Mouse (Mus musculus) kidney, adult 2 months (tissue): ENCODE data around the gene Foxo1. TPM values are rescaled to one million over a fixed set of nuclear protein-coding genes. Genes with fewer than 3 reads are reported as not detected.

Experiments
- DNase-seq: peaks from one replicate; pipeline ENCODE4 v3.0.0; 2021
- H3K27ac ChIP-seq: fragments of 200-500 bp; 2 replicates; pipeline ENCODE4 v1.5.1; 2012; ENCODE audit warnings: low read depth, low read length, control low read depth, inconsistent platforms; ENCODE audit not compliant: insufficient read depth
- H3K27me3 ChIP-seq: fragments of 200-500 bp; replicated peaks from 2 replicates; pipeline ENCODE4 v1.6.1; 2012; ENCODE audit warnings: mild to moderate bottlenecking, moderate library complexity, low read length, inconsistent platforms; ENCODE audit not compliant: control insufficient read depth, insufficient read depth
- H3K36me3 ChIP-seq: fragments of 200-500 bp; 2 replicates; pipeline ENCODE4 v1.6.1; 2012; ENCODE audit warnings: mild to moderate bottlenecking, moderate library complexity, low read length, inconsistent platforms; ENCODE audit not compliant: control insufficient read depth, insufficient read depth
- H3K4me1 ChIP-seq: fragments of 200-500 bp; 2 replicates; pipeline ENCODE4 v1.6.1; 2011; ENCODE audit warnings: low read length; ENCODE audit not compliant: control insufficient read depth, insufficient read depth
- H3K4me3 ChIP-seq: fragments of 200-500 bp; 2 replicates; pipeline ENCODE4 v1.5.1; 2011; ENCODE audit warnings: mild to moderate bottlenecking, low read depth, low read length, control low read depth; ENCODE audit not compliant: insufficient read depth
- CTCF ChIP-seq: fragments of 200-500 bp; conservative IDR thresholded peaks from 2 replicates; pipeline ENCODE4 v1.5.1; 2011; ENCODE audit warnings: low read depth, mild to moderate bottlenecking, control low read depth, low read length, moderate library complexity, mixed read lengths; ENCODE audit not compliant: insufficient read depth, insufficient read length
- POLR2A ChIP-seq: fragments of 200-500 bp; IDR thresholded peaks from one replicate; pipeline ENCODE4 v1.6.1; 2011; ENCODE audit warnings: low read depth, low read length, control low read depth
- WGBS: fragments of 180-500 bp; shearing (Covaris S2); methylation state at CpG from one replicate; pipeline ENCODE4 v1.1.7; 2018; 5-methylcytosine and 5-hydroxymethylcytosine counted together
- polyA plus RNA-seq: library from polyadenylated mRNA; depleted of rRNA; stranded (reverse); fragments of >200 nt; gene quantifications from 2 replicates; pipeline ENCODE4 v1.2.3, GENCODE M21; 2012

Gene Foxo1
- polyA plus RNA-seq, 1 experiment, result 14.4 TPM

- WGBS, result 40% methylated on average over 6 of the region's 6 CpGs
These were observed 25.6 kb upstream of the Foxo1 start for GRCm38 (mm10) chr3:52242457-52243105.

GRCm38 (mm10) chr3:52243271-52244021 lies 24.7 kb upstream of the Foxo1 start:
- peak; percentile 31 for DNase-seq
- no peaks in the 10 kb centered on the region for H3K27me3 ChIP-seq
- H3K27ac ChIP-seq, result no peak overlapping the region
- no peak overlapping the region for H3K4me3 ChIP-seq
- TF ChIP-seq CTCF (peak; percentile 71), POLR2A (no peak)
- no peaks in the 10 kb centered on the region for H3K36me3 ChIP-seq
- 39% methylated on average over 12 of the region's 12 CpGs for WGBS
- no peaks in the 10 kb centered on the region for H3K4me1 ChIP-seq

More at GRCm38 (mm10) chr3:52242457-52243105, 25.6 kb upstream of the Foxo1 start:
- peak; percentile 79 for DNase-seq
- Histone ChIP-seq H3K27ac (no peak overlapping the region), H3K4me3 (no peak overlapping the region), H3K36me3 (no peaks in the 10 kb centered on the region), H3K4me1 (no peaks in the 10 kb centered on the region), H3K27me3 (no peaks in the 10 kb centered on the region)
- TF ChIP-seq CTCF (peak; percentile 68), POLR2A (no peak)

- DNase-seq, result no peak
- H3K27me3 ChIP-seq, result no peaks in the 10 kb centered on the region
- H3K4me1 ChIP-seq, result no peaks in the 10 kb centered on the region
- H3K27ac ChIP-seq, result no peak overlapping the region
- H3K36me3 ChIP-seq, result no peaks in the 10 kb centered on the region
- 79% methylated on average over 12 of the region's 12 CpGs for WGBS
- TF ChIP-seq POLR2A (no peak), CTCF (no peak)
- no peak overlapping the region for H3K4me3 ChIP-seq
These were observed 21.9 kb upstream of the Foxo1 start for GRCm38 (mm10) chr3:52245996-52246830.

- H3K4me3 ChIP-seq, result no peak overlapping the region
- H3K27me3 ChIP-seq, result no peaks in the 10 kb centered on the region
- TF ChIP-seq POLR2A (no peak), CTCF (no peak)
- 31% methylated on average over 1 of the region's 1 CpGs for WGBS
- no peak overlapping the region for H3K27ac ChIP-seq
- no peaks in the 10 kb centered on the region for H3K36me3 ChIP-seq
- H3K4me1 ChIP-seq, result no peaks in the 10 kb centered on the region
- no peak for DNase-seq
These were observed 17.0 kb upstream of the Foxo1 start for GRCm38 (mm10) chr3:52251184-52251583.

- Histone ChIP-seq H3K4me3 (no peak overlapping the region), H3K36me3 (no peaks in the 10 kb centered on the region), H3K4me1 (no peaks in the 10 kb centered on the region), H3K27me3 (no peaks in the 10 kb centered on the region), H3K27ac (no peak overlapping the region)
- TF ChIP-seq POLR2A (no peak), CTCF (peak; percentile 62)
- peak; percentile 50 for DNase-seq
- WGBS, result 41% methylated on average over 14 of the region's 14 CpGs
These were observed 14.3 kb upstream of the Foxo1 start for GRCm38 (mm10) chr3:52253656-52254461.

GRCm38 (mm10) chr3:52254496-52254895 lies 13.6 kb upstream of the Foxo1 start:
- H3K27ac ChIP-seq, result no peak overlapping the region
- H3K27me3 ChIP-seq, result no peaks in the 10 kb centered on the region
- 32% methylated on average over 2 of the region's 2 CpGs for WGBS
- H3K4me1 ChIP-seq, result no peaks in the 10 kb centered on the region
- H3K36me3 ChIP-seq, result no peaks in the 10 kb centered on the region
- H3K4me3 ChIP-seq, result no peak overlapping the region
- TF ChIP-seq POLR2A (no peak), CTCF (no peak)
- no peak for DNase-seq
